Mouse (Mus musculus) testis, adult 2 months (tissue): Measurements from ENCODE around the gene Acta2. TPM values are rescaled to one million over a fixed set of nuclear protein-coding genes. Genes with fewer than 3 reads are reported as not detected.
A peak's percentile ranks its signal among the peaks of the same experiment; 100 is the strongest.

Experiments
- H3K27ac ChIP-seq: fragments of 200-500 bp; 2 replicates; pipeline ENCODE4 v1.5.1; 2012; ENCODE audit warnings: low read depth, low read length; ENCODE audit not compliant: control insufficient read depth, insufficient read depth
- H3K27me3 ChIP-seq: fragments of 200-500 bp; 2 replicates; pipeline ENCODE4 v1.6.1; 2012; ENCODE audit warnings: mild to moderate bottlenecking, low read length, moderate library complexity; ENCODE audit not compliant: control insufficient read depth, insufficient read depth
- H3K36me3 ChIP-seq: fragments of 200-500 bp; 2 replicates; pipeline ENCODE4 v1.6.1; 2012; ENCODE audit warnings: mild to moderate bottlenecking, low read length; ENCODE audit not compliant: control insufficient read depth, insufficient read depth
- H3K4me1 ChIP-seq: fragments of 200-500 bp; 2 replicates; pipeline ENCODE4 v1.6.1; 2012; ENCODE audit warnings: low read length; ENCODE audit not compliant: control insufficient read depth, insufficient read depth
- H3K4me3 ChIP-seq: fragments of 200-500 bp; 2 replicates; pipeline ENCODE4 v1.5.1; 2012; ENCODE audit warnings: low read depth, mild to moderate bottlenecking, low read length, moderate library complexity, mixed read lengths; ENCODE audit not compliant: control insufficient read depth
- CTCF ChIP-seq: fragments of 200-500 bp; IDR thresholded peaks from 2 replicates; pipeline ENCODE4 v1.5.1; 2012; ENCODE audit warnings: low read depth, mild to moderate bottlenecking, inconsistent platforms, low read length, moderate library complexity; ENCODE audit not compliant: control insufficient read depth, insufficient read depth, insufficient replicate concordance
- POLR2A ChIP-seq: fragments of 200-500 bp; IDR thresholded peaks from 2 replicates; pipeline ENCODE4 v1.6.1; 2012; ENCODE audit warnings: low read depth, mild to moderate bottlenecking, inconsistent platforms, low read length, moderate library complexity; ENCODE audit not compliant: control insufficient read depth
- polyA plus RNA-seq: library from polyadenylated mRNA; depleted of rRNA; stranded (reverse); fragments of >200 nt; gene quantifications from 2 replicates; pipeline ENCODE4 v1.2.3, GENCODE M21; 2012

Gene Acta2
- polyA plus RNA-seq, 1 experiment: 90.9 TPM

GRCm38 (mm10) chr19:34287221-34287620 lies 31.8 kb upstream of the Acta2 start:
- no peaks in the 10 kb centered on the region for H3K36me3 ChIP-seq
- no peaks in the 10 kb centered on the region for H3K27me3 ChIP-seq
- no peak overlapping the region for H3K4me3 ChIP-seq
- H3K4me1 ChIP-seq: peaks cover 5% of the 10 kb centered on the region
- H3K27ac ChIP-seq: no peak overlapping the region
- TF ChIP-seq CTCF: no peak
- no peak for TF ChIP-seq POLR2A

- H3K4me1 ChIP-seq: no peaks in the 10 kb centered on the region; the same call in 1 of the 2 replicates
- TF ChIP-seq POLR2A: no peak
- no peak for TF ChIP-seq CTCF
- no peaks in the 10 kb centered on the region for H3K27me3 ChIP-seq
- H3K36me3 ChIP-seq: no peaks in the 10 kb centered on the region
- H3K27ac ChIP-seq: no peak overlapping the region
- no peak overlapping the region for H3K4me3 ChIP-seq
Observed at GRCm38 (mm10) chr19:34284826-34285225, 29.4 kb upstream of the Acta2 start.

- no peaks in the 10 kb centered on the region for H3K27me3 ChIP-seq
- H3K27ac ChIP-seq: no peak overlapping the region
- no peaks in the 10 kb centered on the region; the same call in 1 of the 2 replicates for H3K4me1 ChIP-seq
- TF ChIP-seq CTCF (no peak), POLR2A (no peak)
- H3K4me3 ChIP-seq: no peak overlapping the region
- no peaks in the 10 kb centered on the region for H3K36me3 ChIP-seq
Observed at GRCm38 (mm10) chr19:34284383-34284782, 29.0 kb upstream of the Acta2 start.

GRCm38 (mm10) chr19:34283614-34284013 lies 28.2 kb upstream of the Acta2 start:
- no peak for TF ChIP-seq CTCF
- no peak for TF ChIP-seq POLR2A
- H3K4me3 ChIP-seq: no peak overlapping the region
- no peaks in the 10 kb centered on the region; the same call in 1 of the 2 replicates for H3K4me1 ChIP-seq
- H3K27me3 ChIP-seq: no peaks in the 10 kb centered on the region
- no peaks in the 10 kb centered on the region for H3K36me3 ChIP-seq
- H3K27ac ChIP-seq: no peak overlapping the region

- Histone ChIP-seq H3K36me3 (no peaks in the 10 kb centered on the region), H3K27ac (no peak overlapping the region), H3K4me1 (no peaks in the 10 kb centered on the region), H3K27me3 (no peaks in the 10 kb centered on the region), H3K4me3 (peak overlapping the region; percentile 80; the same call in 1 of the 2 replicates)
- TF ChIP-seq CTCF: no peak
- no peak for TF ChIP-seq POLR2A
Observed at GRCm38 (mm10) chr19:34278078-34278477, 22.7 kb upstream of the Acta2 start.

- Histone ChIP-seq H3K4me1 (peaks cover 6% of the 10 kb centered on the region), H3K27me3 (no peaks in the 10 kb centered on the region), H3K4me3 (no peak overlapping the region), H3K27ac (no peak overlapping the region), H3K36me3 (no peaks in the 10 kb centered on the region)
- TF ChIP-seq POLR2A: no peak
Observed at GRCm38 (mm10) chr19:34273073-34273472, 17.7 kb upstream of the Acta2 start.

- TF ChIP-seq POLR2A: no peak
- TF ChIP-seq CTCF: no peak
- H3K4me1 ChIP-seq: peaks cover 6% of the 10 kb centered on the region
- H3K27ac ChIP-seq: peak overlapping the region; percentile 49
- H3K4me3 ChIP-seq: no peak overlapping the region
- H3K27me3 ChIP-seq: no peaks in the 10 kb centered on the region
- H3K36me3 ChIP-seq: no peaks in the 10 kb centered on the region
Observed at GRCm38 (mm10) chr19:34270824-34271464, 15.6 kb upstream of the Acta2 start.
